Mouse (Mus musculus) ES-Bruce4 (cell line): Measurements from ENCODE around the gene Btbd35f19.
"Not testable (repeated sequence)": the region's sequence is repeated elsewhere in the genome, so short reads cannot be mapped to it uniquely, and the experiment has no call there.

Experiments
- CTCF ChIP-seq: IDR thresholded peaks from one replicate; pipeline ENCODE4 v1.8.1; 2011; ENCODE audit warnings: low read depth, low read length
- EP300 ChIP-seq: IDR thresholded peaks from 2 replicates; pipeline ENCODE4 v1.6.1; 2011; ENCODE audit warnings: low read depth, low read length; ENCODE audit not compliant: insufficient read depth
- POLR2A ChIP-seq: IDR thresholded peaks from one replicate; pipeline ENCODE4 v1.8.1; 2011; ENCODE audit warnings: low read length; ENCODE audit not compliant: insufficient read depth

DNA sequence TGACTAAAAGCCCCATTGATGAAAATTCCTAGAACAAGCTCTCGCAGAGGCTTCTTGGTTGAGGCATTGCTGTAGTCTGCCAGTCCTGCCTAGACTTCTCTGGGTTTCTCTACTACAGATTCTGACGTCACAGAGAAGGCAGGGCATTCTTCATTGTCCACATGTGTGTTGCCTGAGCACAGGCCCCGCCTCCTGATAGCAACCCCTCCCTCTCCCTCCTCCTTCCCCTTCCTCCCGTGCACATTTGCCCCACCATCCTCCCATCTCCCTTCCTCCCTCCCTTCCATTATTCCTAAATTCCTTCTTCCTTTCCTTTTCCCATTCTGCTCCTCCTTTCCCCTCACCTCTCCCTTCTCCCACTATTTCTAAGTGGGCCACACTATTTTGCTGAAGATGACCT is at the start of gene Btbd35f19:
- not testable (repeated sequence) for TF ChIP-seq CTCF, EP300, POLR2A
